Mouse (Mus musculus): ENCODE measurements around the gene 4931429L15Rik. TPM values are rescaled to one million over a fixed set of nuclear protein-coding genes. Genes with fewer than 3 reads are reported as not detected.
"Not testable (repeated sequence)": the region's sequence is repeated elsewhere in the genome, so short reads cannot be mapped to it uniquely, and the experiment has no call there.

The 4931429L15Rik gene
- polyA plus RNA-seq (2012; rRNA removed): 0.99 TPM in 1 of 2 replicates, not detected in the other

GRCm38 (mm10) chr9:46319886-46320285 is at the start of gene 4931429L15Rik:
4931429L15Rik (minus strand) TSS chr9:46319986.
- DNase-seq (ENCODE audit: low read depth): not testable (repeated sequence)

DNA sequence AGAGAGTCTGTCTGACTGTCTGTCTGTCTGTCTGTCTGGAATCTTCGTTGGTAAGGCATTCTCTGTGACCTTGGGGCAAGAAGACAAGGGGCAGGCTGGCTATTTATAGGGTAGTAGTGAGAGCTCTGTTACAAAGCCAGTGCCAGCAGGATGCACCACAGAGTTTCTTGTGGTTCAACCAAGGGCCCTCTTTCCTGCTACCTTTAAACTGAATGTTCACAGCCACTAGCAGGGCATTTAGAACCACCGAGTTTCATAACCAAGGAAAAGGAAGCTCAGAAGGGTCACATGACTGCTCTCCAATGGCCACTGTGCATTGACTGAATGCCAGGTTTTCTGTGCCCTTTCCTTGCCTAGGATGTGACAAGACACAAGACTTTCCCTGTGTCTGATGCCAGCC is 42.7 kb upstream of the 4931429L15Rik start:
- DNase-seq (ENCODE audit: low read depth): no peak

DNA sequence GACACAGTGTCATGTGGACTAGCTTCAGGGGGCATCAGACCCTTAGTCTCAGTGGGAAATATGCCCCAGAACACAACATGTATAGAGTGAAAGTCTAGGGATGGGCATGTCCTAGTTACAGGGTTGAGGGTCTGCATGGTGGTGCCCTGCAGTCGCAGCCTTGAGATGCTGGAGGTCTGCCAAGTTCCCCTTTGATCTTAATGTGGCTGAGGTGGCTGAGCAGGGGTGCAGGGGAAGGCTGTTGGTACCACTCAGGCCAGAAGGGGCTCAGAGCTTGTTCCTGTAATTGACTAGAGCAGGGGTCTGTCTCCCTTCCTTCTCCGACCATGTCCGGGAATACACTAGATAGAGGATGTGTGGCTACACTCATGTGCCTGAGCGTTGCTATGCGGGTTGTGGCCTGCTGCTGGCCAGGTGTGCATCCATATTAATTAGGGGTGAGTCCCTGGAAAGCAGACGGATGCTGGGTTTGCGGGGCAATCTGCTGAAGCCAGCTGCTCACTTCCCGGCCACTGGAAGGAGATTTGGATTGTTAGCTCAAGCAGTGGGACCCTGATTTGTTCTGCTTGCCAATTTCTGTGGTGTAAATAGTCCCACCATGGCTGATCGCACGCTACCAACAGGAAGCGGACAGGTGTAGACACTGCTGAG is 41.8 kb upstream of the 4931429L15Rik start:
- no peak for DNase-seq (ENCODE audit: low read depth)

GRCm38 (mm10) chr9:46353992-46354391 is 34.2 kb upstream of the 4931429L15Rik start:
- DNase-seq (ENCODE audit: low read depth): peak; percentile 5

DNA sequence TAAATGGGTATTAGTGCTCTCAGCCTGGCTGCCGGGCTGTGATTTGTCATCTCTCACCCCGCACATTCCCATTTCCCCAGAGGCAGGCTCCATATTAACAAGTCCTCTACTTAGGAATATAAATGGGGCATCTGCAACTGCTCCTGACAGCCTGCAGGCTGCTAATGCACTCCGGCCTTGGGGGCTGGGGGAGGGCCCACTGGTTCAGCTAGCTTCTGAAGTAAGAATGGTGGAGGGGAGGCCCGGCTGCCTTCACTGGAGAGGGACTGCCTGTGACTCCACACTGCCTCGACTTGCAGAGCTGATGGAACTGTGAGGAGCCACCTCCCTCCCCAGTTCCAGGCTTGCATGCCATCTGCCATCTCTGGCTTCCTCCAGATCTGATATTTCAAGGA is 33.5 kb upstream of the 4931429L15Rik start:
- no peak for DNase-seq (ENCODE audit: low read depth)

DNA sequence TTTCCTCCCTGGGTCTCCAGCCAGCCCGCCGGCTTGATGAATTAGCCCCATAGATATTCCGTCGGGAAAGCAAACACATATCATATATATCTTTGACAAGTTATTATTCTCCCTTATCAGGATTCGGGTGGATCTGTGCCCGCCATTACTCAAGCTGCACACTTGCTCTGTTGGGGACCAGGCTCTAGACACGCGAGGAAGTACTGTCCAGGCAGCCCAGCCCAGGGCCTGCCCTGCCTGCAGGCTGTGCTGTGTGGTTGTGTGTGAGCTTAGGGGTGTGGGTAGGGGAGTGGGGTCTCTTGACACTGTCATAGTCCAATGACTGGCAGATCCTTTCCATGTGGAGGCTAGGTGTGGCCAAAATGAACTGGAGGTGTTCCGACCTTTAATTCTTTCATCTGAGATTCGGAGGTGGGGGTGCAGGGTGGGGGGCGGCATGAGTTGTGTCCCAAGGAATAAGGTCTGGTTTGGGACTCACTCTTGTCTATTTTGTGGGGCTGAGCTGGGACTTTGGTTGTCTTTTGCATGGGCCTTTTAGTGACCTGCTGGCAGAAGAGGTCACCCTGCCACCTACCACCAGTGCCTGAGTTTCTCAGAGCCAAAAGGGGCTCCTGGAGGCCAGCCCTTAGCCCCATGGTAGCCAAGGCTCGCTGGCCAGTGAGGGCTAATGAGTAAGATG is 33.0 kb upstream of the 4931429L15Rik start:
- no peak for DNase-seq (ENCODE audit: low read depth)

DNA sequence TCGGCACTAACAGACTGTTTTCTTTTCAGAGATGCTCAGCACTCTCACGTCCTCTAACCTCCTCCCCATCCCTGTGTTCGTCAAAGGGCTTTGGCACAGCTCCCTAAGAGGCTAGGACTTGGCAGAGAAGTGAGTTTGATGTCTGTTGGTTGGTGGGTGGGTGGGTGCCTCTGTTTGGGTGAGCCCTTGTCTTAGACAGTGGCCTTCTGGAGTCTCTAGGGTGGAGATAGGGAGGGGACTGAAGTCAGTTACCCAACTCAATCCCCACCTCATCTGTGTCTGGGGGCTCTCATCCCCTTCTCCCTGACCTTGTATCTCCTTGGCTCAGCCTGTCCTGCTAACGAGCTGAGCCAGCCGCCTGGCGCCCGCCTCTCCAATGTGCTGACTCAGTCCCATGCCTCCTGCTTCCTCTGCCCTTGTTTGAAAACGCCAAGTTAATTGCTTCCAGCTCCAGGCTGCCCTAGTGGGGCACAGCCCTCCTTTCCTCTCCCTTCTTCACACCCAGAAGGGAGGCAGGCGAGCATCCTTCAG is 30.7 kb upstream of the 4931429L15Rik start:
- no peak for DNase-seq (ENCODE audit: low read depth)

DNA sequence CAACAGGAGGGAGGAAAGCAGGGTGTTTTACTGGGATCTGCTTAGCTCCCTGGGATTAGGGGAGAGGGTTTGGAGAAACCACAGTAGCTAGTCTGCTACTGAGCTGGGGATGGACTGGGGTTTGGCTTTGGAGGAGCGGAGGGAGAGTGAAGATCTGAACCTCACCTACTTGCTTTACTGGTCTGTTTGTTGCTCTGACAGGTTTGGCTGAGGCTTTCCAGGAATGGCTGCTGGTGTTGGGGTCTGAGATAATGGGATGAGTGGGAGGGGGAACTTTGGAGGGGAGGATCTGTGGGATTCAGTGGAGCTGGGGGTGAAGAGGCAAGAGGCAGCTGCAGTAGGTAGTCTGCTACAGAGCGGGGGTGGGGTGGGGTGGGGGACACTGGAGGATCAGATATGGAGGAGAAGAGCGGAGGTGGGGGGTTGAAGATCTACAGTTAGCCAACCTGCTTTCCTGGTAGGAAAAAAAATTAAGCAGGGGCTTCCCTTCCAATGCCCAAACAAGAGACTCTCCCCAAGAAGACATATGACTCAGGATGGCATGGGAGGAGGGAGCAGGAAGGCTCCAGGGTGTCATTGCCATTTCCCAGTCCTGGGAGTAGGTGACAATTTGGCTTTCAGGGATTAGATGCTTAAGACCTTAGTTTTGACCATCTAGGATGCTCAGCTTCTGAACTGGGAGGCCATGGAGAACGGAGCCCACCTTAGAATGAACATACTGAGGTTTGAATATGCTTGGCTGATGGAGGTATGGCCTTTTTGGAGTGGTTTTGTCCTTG is 26.3 kb upstream of the 4931429L15Rik start:
- no peak for DNase-seq (ENCODE audit: low read depth)

DNA sequence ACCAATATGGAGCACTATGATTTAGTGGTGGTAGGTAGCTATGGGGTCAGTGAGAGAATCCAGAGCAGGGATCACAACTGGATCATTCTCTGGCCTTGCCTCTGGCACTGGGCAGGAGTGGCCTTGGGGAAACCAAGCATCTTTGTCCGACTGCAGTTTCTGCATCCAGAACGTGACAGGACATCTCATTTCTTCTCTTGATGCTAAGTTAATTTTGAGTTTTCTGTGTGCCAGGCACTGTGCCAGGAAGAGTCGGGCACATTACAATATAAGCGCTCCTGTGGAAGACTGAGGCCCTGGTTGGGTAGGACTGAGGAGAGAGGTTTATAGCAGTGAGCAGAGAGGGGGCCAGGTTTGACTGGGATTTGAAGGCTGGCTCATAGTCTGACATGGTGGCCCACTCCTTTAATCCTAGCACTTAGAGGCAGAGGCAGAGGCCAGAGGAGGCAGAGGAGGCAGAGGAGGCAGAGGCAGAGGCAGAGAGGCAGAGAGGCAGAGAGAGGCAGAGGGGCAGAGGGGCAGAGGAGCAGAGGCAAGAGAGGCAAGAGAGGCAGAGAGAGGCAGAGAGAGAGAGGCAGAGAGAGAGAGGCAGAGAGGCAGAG is 19.4 kb upstream of the 4931429L15Rik start:
- DNase-seq (ENCODE audit: low read depth): no peak

DNA sequence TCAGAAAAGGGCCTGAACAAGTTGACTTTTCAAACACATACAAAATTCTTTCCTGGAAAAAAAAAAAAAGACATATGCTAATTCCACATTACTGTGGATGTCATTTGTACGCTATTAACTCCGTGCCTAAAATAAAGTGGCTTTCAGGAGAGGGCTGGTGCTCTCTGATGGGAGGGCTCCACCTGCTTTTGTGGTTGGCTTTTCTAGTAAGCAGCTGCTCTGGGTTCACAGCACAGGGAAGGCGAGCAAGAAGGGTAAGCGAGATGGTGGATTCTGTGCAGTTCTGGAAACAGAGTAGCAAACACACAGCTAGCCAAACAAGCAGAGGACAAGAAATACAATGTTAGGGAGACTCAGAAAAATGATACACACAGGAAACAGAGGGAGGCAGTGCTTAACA is 18.6 kb upstream of the 4931429L15Rik start:
- DNase-seq (ENCODE audit: low read depth): no peak

DNA sequence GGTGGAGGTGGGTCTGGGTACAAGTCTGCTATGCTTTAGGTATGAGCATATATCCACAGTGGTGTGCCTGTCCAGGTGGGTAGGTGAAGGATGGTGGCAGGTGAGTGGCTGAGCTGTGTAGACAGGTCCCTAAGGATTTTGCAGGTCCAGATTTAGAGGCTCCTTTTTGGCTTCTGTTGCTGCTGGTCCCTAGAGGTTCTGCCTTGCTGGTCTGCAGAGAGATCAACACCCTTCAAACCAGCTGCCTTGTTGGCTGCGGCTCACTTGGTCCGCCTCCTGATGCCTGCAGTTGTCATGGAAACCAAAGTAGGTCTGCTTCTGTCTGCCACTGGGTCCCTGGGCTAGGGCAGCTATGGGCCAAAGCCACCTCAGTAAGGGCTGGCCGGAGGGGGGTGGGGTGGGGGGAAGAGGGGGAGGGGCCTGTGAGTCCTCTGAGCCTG is 18.1 kb upstream of the 4931429L15Rik start:
- no peak for DNase-seq (ENCODE audit: low read depth)

- DNase-seq (ENCODE audit: low read depth): no peak
These were observed 17.5 kb upstream of the 4931429L15Rik start for GRCm38 (mm10) chr9:46337331-46337730.

- not testable (repeated sequence) for DNase-seq (ENCODE audit: low read depth)
These were observed 16.5 kb upstream of the 4931429L15Rik start for GRCm38 (mm10) chr9:46336294-46336693.

- no peak for DNase-seq (ENCODE audit: low read depth)
These were observed 15.7 kb upstream of the 4931429L15Rik start for GRCm38 (mm10) chr9:46335461-46335995.

DNA sequence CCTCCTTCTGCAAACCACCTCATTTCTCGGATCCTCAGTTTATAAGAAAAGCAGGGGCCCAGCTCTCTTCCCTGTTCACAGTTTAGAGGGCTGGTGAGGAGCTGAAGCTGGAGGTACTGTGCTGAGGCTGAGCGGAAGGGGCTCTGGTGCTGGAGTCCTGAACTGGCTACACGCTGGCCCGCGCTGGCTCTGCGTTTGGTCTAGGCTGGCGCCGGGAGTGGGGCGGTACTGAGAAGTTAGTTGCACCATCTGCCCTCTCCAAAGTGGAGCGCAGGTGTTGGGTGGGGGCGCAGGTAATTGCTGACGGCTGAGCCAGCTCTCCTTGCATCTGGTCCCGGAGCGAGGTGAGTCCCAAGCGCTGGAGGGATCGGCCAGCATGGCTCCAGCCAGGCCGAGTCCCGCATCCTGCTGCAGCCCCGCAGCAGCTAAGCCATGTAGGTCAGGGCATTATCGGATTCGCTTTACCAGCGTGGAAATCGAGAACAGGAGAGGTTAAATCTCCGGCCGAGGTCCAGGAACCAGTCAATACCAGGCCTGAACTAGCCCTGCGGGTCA is 14.8 kb upstream of the 4931429L15Rik start:
- DNase-seq (ENCODE audit: low read depth): no peak

DNA sequence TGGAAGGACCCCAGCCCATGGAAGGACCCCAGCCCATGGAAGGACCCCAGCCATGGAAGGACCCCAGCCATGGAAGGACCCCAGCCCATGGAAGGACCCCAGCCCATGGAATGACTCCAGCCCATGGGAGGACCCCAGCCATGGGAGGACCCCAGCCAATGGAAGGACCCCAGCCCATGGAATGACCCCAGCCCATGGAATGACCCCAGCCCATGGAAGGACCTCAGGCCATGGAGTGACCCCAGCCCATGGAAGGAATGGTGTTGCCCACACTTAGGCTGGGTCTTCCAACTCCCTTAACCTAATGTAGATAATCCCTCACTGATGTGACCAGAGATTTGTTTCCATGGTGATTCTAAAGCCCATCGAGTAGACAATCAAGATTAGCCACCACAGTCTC is 11.5 kb upstream of the 4931429L15Rik start:
- no peak for DNase-seq (ENCODE audit: low read depth)

- no peak for DNase-seq (ENCODE audit: low read depth)
These were observed 10.8 kb upstream of the 4931429L15Rik start for GRCm38 (mm10) chr9:46330586-46330895.

DNA sequence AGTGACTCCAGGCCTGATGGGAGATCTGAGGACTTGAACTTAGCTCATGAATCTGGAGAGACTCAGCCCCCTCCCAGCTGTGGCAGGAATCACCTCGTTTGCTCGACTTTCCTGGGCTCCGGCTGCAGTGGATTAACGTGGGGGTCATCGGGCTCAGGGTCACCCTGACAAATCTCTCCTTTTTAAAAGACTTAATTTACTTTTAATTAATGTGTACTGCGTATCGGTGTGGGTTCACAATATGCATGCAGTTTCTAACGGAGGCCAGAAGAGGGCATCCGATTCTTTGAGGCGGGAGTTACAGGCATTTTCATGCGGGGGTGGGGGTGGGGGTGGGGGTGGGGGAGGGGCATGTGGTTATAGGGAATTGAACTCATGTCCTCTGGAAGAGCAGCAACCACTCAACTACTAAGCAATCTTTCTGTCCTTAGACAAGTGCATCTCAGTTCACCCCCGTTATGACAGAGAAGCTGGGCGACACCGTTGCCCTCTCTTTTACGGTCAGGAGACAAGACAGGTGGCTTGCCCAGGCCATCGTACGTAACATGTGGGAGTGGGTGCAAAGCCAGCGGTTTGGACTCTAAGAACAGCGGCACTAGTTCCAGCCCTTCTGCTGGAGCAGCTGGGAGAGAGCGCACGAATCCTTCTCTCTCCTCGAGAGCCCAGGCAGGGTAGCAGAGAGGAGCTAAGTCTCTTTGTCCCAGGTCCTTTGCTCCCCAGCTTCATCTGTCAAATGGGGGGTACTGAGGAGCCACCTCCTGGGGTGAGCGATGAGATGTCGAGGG is 10.2 kb upstream of the 4931429L15Rik start:
- DNase-seq (ENCODE audit: low read depth): no peak

- DNase-seq (ENCODE audit: low read depth): no peak
These were observed 9.5 kb upstream of the 4931429L15Rik start for GRCm38 (mm10) chr9:46329250-46329648.

GRCm38 (mm10) chr9:46328572-46329249 is 8.9 kb upstream of the 4931429L15Rik start:
- no peak for DNase-seq (ENCODE audit: low read depth)

Data from gonadal fat pad, adult 2 months (tissue).